ENCODE assay signal across 15 mouse cellular contexts in the genomic region with DNA sequence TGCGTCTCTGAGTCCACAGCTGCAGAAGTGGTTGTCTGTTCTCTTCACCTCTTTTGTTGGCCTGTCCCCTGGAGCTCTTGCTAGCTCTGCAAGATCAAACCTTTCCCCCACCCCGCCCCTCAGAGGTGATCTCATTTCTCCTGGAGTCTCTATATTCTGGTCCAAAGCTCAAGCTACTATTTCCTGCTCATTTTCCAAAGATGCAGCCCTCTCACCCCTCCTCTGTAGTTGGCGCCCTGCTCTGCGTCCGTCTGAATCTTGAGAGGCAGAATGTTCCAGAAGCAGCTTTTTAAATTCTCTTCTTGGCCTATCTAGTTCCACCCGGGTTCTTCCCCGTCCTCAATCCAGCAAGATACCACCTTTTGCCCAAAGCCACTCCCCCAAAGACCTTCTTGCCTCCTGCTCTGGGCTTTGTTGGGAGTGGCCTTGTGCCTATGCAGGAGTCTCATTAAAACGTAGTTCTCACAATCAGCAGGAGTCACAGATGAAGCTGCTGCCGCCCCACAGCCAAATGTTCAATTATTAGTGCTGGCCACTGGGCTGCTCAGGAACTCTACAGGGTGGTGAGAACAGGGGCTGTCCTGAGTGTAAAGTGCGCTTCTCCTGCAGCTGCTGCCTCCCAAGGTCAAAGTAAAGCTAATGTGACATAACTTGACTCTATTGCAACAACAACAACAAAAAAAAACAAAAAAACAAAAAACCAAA. TPM values are rescaled to one million over a fixed set of nuclear protein-coding genes. Genes with fewer than 3 reads are reported as not detected.
"Had no signal": no experiment of that assay in that cellular context is flagged by ENCODE, and none has a peak within 500 bp of the region (broad histone marks: within the 10 kb centered on the region; RNA-seq: fewer than 3 reads in every experiment).

No protein-coding gene starts in this region.

- H3K9ac ChIP-seq: limb, embryonic 15.5 days; liver, embryonic 13.5 days; liver, postnatal 0 days; lung, embryonic 15.5 days; neural tube, embryonic 12.5 days had no signal

- H3K4me2 ChIP-seq: limb, embryonic 15.5 days; liver, embryonic 13.5 days; lung, embryonic 15.5 days; neural tube, embryonic 12.5 days had no signal

- H3K4me3 ChIP-seq: limb, embryonic 15.5 days; liver, embryonic 13.5 days; lung, embryonic 15.5 days; midbrain, embryonic 10.5 days; neural tube, embryonic 12.5 days had no signal

- H3K36me3 ChIP-seq: limb, embryonic 15.5 days; liver, embryonic 13.5 days; lung, embryonic 15.5 days; midbrain, embryonic 10.5 days; neural tube, embryonic 12.5 days had no signal

- H3K9me3 ChIP-seq: limb, embryonic 15.5 days; liver, embryonic 13.5 days; lung, embryonic 15.5 days; midbrain, embryonic 10.5 days; neural tube, embryonic 12.5 days had no signal

- H3K27ac ChIP-seq: hindbrain, postnatal 0 days; limb, embryonic 15.5 days; liver, embryonic 13.5 days; lung, embryonic 15.5 days; midbrain, embryonic 10.5 days; neural tube, embryonic 12.5 days; stomach, postnatal 0 days had no signal

- ATAC-seq: hindbrain, postnatal 0 days; liver, postnatal 0 days had no signal

- H3K4me1 ChIP-seq: limb, embryonic 15.5 days; liver, embryonic 13.5 days; lung, embryonic 15.5 days; neural tube, embryonic 12.5 days had no signal

- DNase-seq: layer of hippocampus, adult 9-11 months; liver, embryonic 13.5 days; liver, postnatal 0 days; lung, postnatal 36 days; midbrain, embryonic 14.5 days; thymus, postnatal 14 days had no signal

- H3K27me3 ChIP-seq: limb, embryonic 15.5 days; lung, embryonic 15.5 days; neural tube, embryonic 12.5 days had no signal

RNA-seq across cellular contexts. Expression of a gene that starts 6.6 kb away (rescaled TPM):
- total RNA-seq: megakaryocyte, adult 5-6 weeks; neutrophil, adult 5-6 weeks had no signal
- polyA plus RNA-seq: limb, embryonic 11.5 days had no signal

RNA-seq across cellular contexts. Expression of a gene that starts 55.4 kb away (rescaled TPM):
- total RNA-seq: megakaryocyte, adult 5-6 weeks; neutrophil, adult 5-6 weeks had no signal
